Mouse (Mus musculus) kidney, embryonic 14.5 days (tissue): ENCODE measurements around the gene Vwa1. TPM values are rescaled to one million over a fixed set of nuclear protein-coding genes. Genes with fewer than 3 reads are reported as not detected.

ENCODE experiments used
- ATAC-seq: fragments of 200-750 bp; cut with Nextera tagmentation; 2 replicates; pipeline ENCODE4 v1.8.0; 2017; ENCODE audit warnings: moderate number of reproducible peaks, mild to moderate bottlenecking, moderate TSS enrichment, moderate library complexity; ENCODE audit not compliant: low FRiP score, low TSS enrichment
- H3K27ac ChIP-seq: fragments of 300-500 bp; sonication (generic); 2 replicates; pipeline ENCODE4 v1.5.1; 2014; ENCODE audit warnings: low read depth, mild to moderate bottlenecking, low read length, moderate library complexity, mixed read lengths
- H3K27me3 ChIP-seq: fragments of 300-500 bp; sonication (generic); 2 replicates; pipeline ENCODE4 v1.6.1; 2014; ENCODE audit warnings: mild to moderate bottlenecking, low read length; ENCODE audit not compliant: control insufficient read depth, insufficient read depth
- H3K36me3 ChIP-seq: fragments of 300-500 bp; sonication (generic); 2 replicates; pipeline ENCODE4 v1.6.1; 2014; ENCODE audit warnings: low read length, mixed read lengths; ENCODE audit not compliant: control insufficient read depth, insufficient read depth
- H3K4me1 ChIP-seq: fragments of 300-500 bp; sonication (generic); 2 replicates; pipeline ENCODE4 v1.6.1; 2014; ENCODE audit warnings: low read length, mixed read lengths; ENCODE audit not compliant: control insufficient read depth, insufficient read depth
- H3K4me2 ChIP-seq: fragments of 300-500 bp; sonication (generic); replicated peaks from 2 replicates; pipeline ENCODE4 v1.6.1; 2014; ENCODE audit warnings: low read depth, mild to moderate bottlenecking, low read length
- H3K4me3 ChIP-seq: fragments of 300-500 bp; sonication (generic); 2 replicates; pipeline ENCODE4 v1.5.1; 2014; ENCODE audit warnings: mild to moderate bottlenecking, low read length
- H3K9ac ChIP-seq: fragments of 300-500 bp; sonication (generic); 2 replicates; pipeline ENCODE4 v1.6.1; 2014; ENCODE audit warnings: low read depth, mild to moderate bottlenecking, low read length, moderate library complexity
- H3K9me3 ChIP-seq: fragments of 300-500 bp; sonication (generic); 2 replicates; pipeline ENCODE4 v1.6.1; 2016; ENCODE audit warnings: low read length; ENCODE audit not compliant: control insufficient read depth
- WGBS: fragments of 180-500 bp; shearing (Covaris S2); extraction: QIAGEN DNeasy Blood & Tissue Kit; methylation state at CpG from one replicate; pipeline ENCODE4 v1.1.7; 2014; 5-methylcytosine and 5-hydroxymethylcytosine counted together
- polyA plus RNA-seq: library from polyadenylated mRNA; unstranded; fragments of >200 nt; fragmentation: Nextera tagmentation; extraction: Ambion mirVana; gene quantifications from 2 replicates; pipeline ENCODE4 v1.2.1, GENCODE M21; 2014

Vwa1 gene
- polyA plus RNA-seq = 4.1 and 4.9 TPM in 2 replicates

GRCm38 (mm10) chr4:155774280-155774754, at the start of gene Vwa1:
Gene Vwa1, minus strand, starts transcription at chr4:155774698.
- peaks cover 16% of the 10 kb centered on the region; the same call in 1 of the 2 replicates for H3K4me1 ChIP-seq
- 1% methylated on average over 35 of the region's 35 CpGs for whole genome bisulfite sequencing

DNA sequence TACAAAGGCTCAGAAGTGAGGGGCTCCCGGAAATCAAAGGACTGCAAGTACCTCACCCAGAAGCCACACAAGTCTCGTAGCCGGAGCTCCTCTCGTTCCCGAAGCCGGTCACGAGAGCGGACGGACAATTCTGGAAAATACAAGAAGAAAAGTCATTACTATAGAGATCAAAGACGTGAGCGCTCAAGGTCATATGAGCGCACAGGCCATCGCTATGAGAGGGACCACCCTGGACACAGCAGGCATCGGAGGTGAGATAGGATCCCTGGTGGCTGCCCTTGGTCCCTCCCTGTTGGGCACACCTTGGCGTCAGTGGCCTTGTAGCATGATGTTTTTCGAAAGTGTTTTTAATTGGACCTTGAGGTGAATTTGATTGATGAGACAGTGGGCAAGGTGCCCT, 48.9 kb upstream of the Vwa1 start:
- Histone ChIP-seq H3K9me3 (no peaks in the 10 kb centered on the region), H3K4me3 (no peak overlapping the region), H3K4me1 (no peaks in the 10 kb centered on the region), H3K27ac (no peak overlapping the region), H3K9ac (no peak overlapping the region), H3K36me3 (peaks cover 84% of the 10 kb centered on the region), H3K27me3 (no peaks in the 10 kb centered on the region), H3K4me2 (no peak overlapping the region)
- ATAC-seq = no peak
- 97% methylated on average over 16 of the region's 16 CpGs for WGBS

More at GRCm38 (mm10) chr4:155774280-155774754, at the start of gene Vwa1:
- Histone ChIP-seq H3K9ac (peak within 1 kb of the TSS; percentile 45), H3K36me3 (no peaks in the 10 kb centered on the region), H3K4me3 (peak within 1 kb of the TSS; percentile 37), H3K27ac (no peak within 1 kb of the TSS), H3K27me3 (peaks cover 8% of the 10 kb centered on the region; the same call in 1 of the 2 replicates), H3K9me3 (no peaks in the 10 kb centered on the region), H3K4me2 (peak within 1 kb of the TSS; percentile 80)
- ATAC-seq = peak; percentile 78

DNA sequence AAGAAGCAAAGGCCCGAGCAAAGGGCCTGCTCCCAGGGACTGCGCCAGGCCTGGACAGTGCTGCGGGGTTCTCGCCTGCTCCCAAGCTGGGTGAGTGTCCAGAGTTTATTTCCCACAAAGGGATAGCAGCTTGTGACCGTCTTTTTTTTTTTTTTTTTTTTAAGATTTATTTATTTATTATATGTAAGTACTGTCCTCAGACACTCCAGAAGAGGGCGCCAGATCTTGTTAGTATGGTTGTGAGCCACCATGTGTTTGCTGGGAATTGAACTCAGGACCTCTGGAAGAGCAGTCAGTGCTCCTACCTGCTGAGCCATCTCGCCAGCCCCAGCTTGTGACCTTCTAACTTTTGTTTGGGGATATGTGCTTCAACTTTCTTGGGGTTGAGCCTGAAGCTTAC, 46.5 kb upstream of the Vwa1 start:
- Histone ChIP-seq H3K4me1 (no peaks in the 10 kb centered on the region), H3K4me2 (no peak overlapping the region), H3K27ac (no peak overlapping the region), H3K9me3 (no peaks in the 10 kb centered on the region), H3K27me3 (no peaks in the 10 kb centered on the region), H3K4me3 (no peak overlapping the region), H3K36me3 (peaks cover 96% of the 10 kb centered on the region), H3K9ac (no peak overlapping the region)
- no peak for ATAC-seq
- 79% methylated on average over 7 of the region's 7 CpGs for WGBS

GRCm38 (mm10) chr4:155817533-155817932, 43.0 kb upstream of the Vwa1 start:
- H3K9ac ChIP-seq = no peak overlapping the region
- no peak overlapping the region for H3K4me3 ChIP-seq
- no peak overlapping the region for H3K4me2 ChIP-seq
- no peak overlapping the region for H3K27ac ChIP-seq
- WGBS = 91% methylated on average over 4 of the region's 4 CpGs
- no peak for ATAC-seq
- no peaks in the 10 kb centered on the region for H3K9me3 ChIP-seq
- H3K27me3 ChIP-seq = no peaks in the 10 kb centered on the region
- H3K4me1 ChIP-seq = peaks cover 10% of the 10 kb centered on the region
- peaks cover 89% of the 10 kb centered on the region for H3K36me3 ChIP-seq

GRCm38 (mm10) chr4:155812665-155813181, 38.2 kb upstream of the Vwa1 start:
- Histone ChIP-seq H3K4me3 (peak overlapping the region; percentile 100), H3K36me3 (peaks cover 73% of the 10 kb centered on the region), H3K27ac (peak overlapping the region; percentile 91), H3K4me2 (peak overlapping the region; percentile 92), H3K9ac (peak overlapping the region; percentile 100), H3K4me1 (peaks cover 10% of the 10 kb centered on the region), H3K9me3 (no peaks in the 10 kb centered on the region), H3K27me3 (no peaks in the 10 kb centered on the region)
- under 1% methylated on average over 44 of the region's 49 CpGs for WGBS
- ATAC-seq = peak; percentile 38

DNA sequence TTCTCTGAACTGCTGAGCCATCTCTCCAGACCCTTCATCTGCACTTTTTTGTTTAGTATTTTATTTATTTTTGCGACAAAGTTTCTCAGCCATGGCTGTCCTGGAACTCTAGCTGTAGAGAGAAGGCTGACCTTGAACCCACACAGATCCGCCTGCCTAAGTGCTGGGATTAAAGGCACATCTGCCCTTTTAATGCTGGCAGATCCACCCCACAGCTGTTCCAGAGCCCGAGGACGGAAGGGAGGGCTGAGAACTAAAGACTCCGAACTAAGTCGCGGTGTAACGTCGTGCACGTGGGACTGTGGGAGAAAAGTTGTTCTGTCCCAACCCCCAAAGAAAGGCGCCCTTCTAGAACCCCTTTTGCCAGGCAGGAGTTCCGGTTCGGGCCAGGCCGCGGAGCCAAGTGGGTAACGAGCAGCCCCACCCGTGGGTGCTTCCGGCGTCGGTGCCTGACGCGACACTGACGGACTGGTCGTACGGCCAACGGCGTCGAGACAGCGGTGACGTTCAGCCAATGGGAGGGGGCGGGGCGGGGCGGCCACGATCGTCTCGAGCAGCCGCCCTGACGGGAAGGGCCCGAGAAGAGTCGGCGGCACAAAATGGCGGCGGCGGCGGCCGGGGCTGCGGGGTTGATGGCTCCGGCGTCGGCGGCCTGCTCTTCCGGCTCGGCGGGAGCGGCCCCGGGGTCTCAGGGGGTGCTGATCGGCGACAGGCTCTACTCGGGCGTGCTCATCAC, 37.6 kb upstream of the Vwa1 start, which contains the start of gene Ccnl2:
TSS of gene Ccnl2 (plus strand) at position 561 of the 736 bp plus-strand sequence.
- Histone ChIP-seq H3K36me3 (peaks cover 71% of the 10 kb centered on the region), H3K9me3 (no peaks in the 10 kb centered on the region), H3K27me3 (no peaks in the 10 kb centered on the region), H3K4me3 (peak within 1 kb of the TSS; percentile 100), H3K4me1 (peaks cover 10% of the 10 kb centered on the region), H3K9ac (peak within 1 kb of the TSS; percentile 100), H3K4me2 (peak within 1 kb of the TSS; percentile 92), H3K27ac (peak within 1 kb of the TSS; percentile 91)
- under 1% methylated on average over 59 of the region's 60 CpGs for WGBS
- peak; percentile 99 for ATAC-seq

DNA sequence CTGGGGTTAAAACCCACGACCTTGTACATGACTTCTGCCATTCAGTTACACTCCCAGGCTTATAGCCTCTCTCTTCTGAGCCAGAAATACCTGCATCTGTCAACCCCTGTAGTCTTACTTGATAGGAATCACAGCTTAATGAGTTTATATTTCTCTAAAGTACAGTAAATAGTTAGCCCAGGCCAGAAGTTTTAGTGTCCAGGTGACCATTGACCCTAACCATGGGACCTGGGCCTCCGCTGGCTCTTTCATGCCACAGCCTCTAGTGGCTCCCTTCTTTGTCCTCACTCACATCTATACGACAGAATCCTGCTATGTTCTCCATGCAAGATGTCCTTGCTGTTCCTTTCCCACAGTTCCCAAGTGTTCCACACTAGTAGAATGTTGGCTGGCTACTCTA, 33.3 kb upstream of the Vwa1 start:
- 90% methylated on average over 3 of the region's 3 CpGs for WGBS

DNA sequence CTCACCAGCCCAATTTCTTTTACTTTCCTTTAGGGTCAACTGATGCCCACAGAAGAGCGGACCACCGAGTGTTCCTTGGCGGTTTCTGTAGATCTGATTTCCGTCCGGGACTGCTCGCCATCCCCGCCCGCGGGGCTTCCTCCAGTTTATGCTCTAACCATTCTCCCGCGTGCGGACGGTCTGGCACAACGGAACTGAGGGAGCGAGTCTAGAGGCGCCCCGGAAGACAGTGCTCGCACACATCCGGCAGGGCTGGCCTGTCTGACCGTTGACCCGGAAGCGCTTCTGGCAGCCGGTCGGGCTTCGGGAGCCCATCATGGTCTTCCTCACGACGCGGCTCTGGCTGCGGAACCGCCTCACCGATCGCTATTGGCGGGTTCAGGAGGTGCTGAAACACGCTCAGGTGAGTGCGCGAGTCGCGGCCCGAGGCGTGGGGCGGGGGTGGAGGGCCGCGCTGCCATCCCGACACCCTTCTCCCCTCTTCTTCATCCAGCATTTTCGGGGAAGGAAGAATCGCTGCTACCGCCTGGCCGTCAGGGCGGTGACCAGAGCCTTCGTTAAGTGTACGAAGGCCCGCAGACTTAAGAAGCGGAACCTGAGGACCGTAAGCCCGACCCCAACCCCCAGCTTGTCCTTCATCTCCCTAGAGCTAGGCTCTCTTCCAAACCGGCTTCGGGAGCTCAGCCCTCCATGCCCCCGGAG, 29.0 kb upstream of the Vwa1 start:
- Histone ChIP-seq H3K4me2 (peak overlapping the region; percentile 53), H3K36me3 (peaks cover 16% of the 10 kb centered on the region), H3K9ac (peak overlapping the region; percentile 80), H3K27ac (peak overlapping the region; percentile 43; the same call in 1 of the 2 replicates), H3K27me3 (no peaks in the 10 kb centered on the region), H3K9me3 (no peaks in the 10 kb centered on the region), H3K4me1 (peaks cover 8% of the 10 kb centered on the region; the same call in 1 of the 2 replicates), H3K4me3 (peak overlapping the region; percentile 86)
- under 1% methylated on average over 58 of the region's 58 CpGs for WGBS
- peak; percentile 98 for ATAC-seq

More for the DNA sequence above, 33.3 kb upstream of the Vwa1 start:
- H3K9me3 ChIP-seq = no peaks in the 10 kb centered on the region
- ATAC-seq = no peak
- no peak overlapping the region for H3K9ac ChIP-seq
- no peak overlapping the region for H3K4me2 ChIP-seq
- peaks cover 39% of the 10 kb centered on the region for H3K36me3 ChIP-seq
- H3K27ac ChIP-seq = no peak overlapping the region
- H3K4me1 ChIP-seq = peaks cover 8% of the 10 kb centered on the region; the same call in 1 of the 2 replicates
- H3K4me3 ChIP-seq = no peak overlapping the region
- no peaks in the 10 kb centered on the region for H3K27me3 ChIP-seq
